Mouse (Mus musculus): Measurements from ENCODE around the gene Kif26a. TPM values are rescaled to one million over a fixed set of nuclear protein-coding genes. Genes with fewer than 3 reads are reported as not detected.
A peak's percentile ranks its signal among the peaks of the same experiment; 100 is the strongest.

The Kif26a gene
- polyA plus RNA-seq, 1 experiment from 2014 or later, result 4.4 TPM

- H3K4me2 ChIP-seq (ENCODE audit: low read depth, low read length), result no peak overlapping the region
- no peaks in the 10 kb centered on the region; the same call in 1 of the 2 replicates for H3K27me3 ChIP-seq (ENCODE audit: control insufficient read depth, insufficient read depth, low read length)
- 87% methylated on average over 9 of the region's 9 CpGs for WGBS
- H3K4me3 ChIP-seq (ENCODE audit: low read depth, low read length), result no peak overlapping the region
- no peak for ATAC-seq (ENCODE audit: low read depth)
- H3K4me1 ChIP-seq (ENCODE audit: control insufficient read depth, insufficient read depth, low read length), result no peaks in the 10 kb centered on the region
- H3K9ac ChIP-seq (replicated peaks; ENCODE audit: low read depth, low read length), result no peak overlapping the region
- no peaks in the 10 kb centered on the region for H3K9me3 ChIP-seq (ENCODE audit: control insufficient read depth, low read length)
- H3K36me3 ChIP-seq (ENCODE audit: control insufficient read depth, insufficient read depth, low read length), result no peaks in the 10 kb centered on the region
- no peak overlapping the region for H3K27ac ChIP-seq (ENCODE audit: low read depth, low read length)
These were observed 36.3 kb upstream of the Kif26a start for GRCm38 (mm10) chr12:112109701-112110100.

GRCm38 (mm10) chr12:112111323-112111722 is 34.7 kb upstream of the Kif26a start:
- no peaks in the 10 kb centered on the region; the same call in 1 of the 2 replicates for H3K27me3 ChIP-seq (ENCODE audit: control insufficient read depth, insufficient read depth, low read length)
- ATAC-seq (ENCODE audit: low read depth), result no peak

GRCm38 (mm10) chr12:112112235-112112634 is 33.8 kb upstream of the Kif26a start:
- 93% methylated on average over 6 of the region's 6 CpGs for WGBS

More at GRCm38 (mm10) chr12:112111323-112111722, 34.7 kb upstream of the Kif26a start:
- Histone ChIP-seq H3K4me2 (ENCODE audit: low read depth, low read length) (no peak overlapping the region), H3K9ac (replicated peaks; ENCODE audit: low read depth, low read length) (no peak overlapping the region), H3K9me3 (ENCODE audit: control insufficient read depth, low read length) (no peaks in the 10 kb centered on the region), H3K4me1 (ENCODE audit: control insufficient read depth, insufficient read depth, low read length) (no peaks in the 10 kb centered on the region), H3K4me3 (ENCODE audit: low read depth, low read length) (no peak overlapping the region), H3K27ac (ENCODE audit: low read depth, low read length) (no peak overlapping the region), H3K36me3 (ENCODE audit: control insufficient read depth, insufficient read depth, low read length) (no peaks in the 10 kb centered on the region)
- WGBS, result 79% methylated on average over 5 of the region's 5 CpGs

GRCm38 (mm10) chr12:112112686-112113396 is 33.2 kb upstream of the Kif26a start:
- H3K4me1 ChIP-seq (ENCODE audit: control insufficient read depth, insufficient read depth, low read length), result no peaks in the 10 kb centered on the region
- WGBS, result 22% methylated on average over 13 of the region's 13 CpGs
- no peak for ATAC-seq (ENCODE audit: low read depth)
- H3K27me3 ChIP-seq (ENCODE audit: control insufficient read depth, insufficient read depth, low read length), result no peaks in the 10 kb centered on the region
- no peak overlapping the region for H3K4me2 ChIP-seq (ENCODE audit: low read depth, low read length)
- H3K36me3 ChIP-seq (ENCODE audit: control insufficient read depth, insufficient read depth, low read length), result no peaks in the 10 kb centered on the region
- H3K9me3 ChIP-seq (ENCODE audit: control insufficient read depth, low read length), result no peaks in the 10 kb centered on the region
- no peak overlapping the region for H3K4me3 ChIP-seq (ENCODE audit: low read depth, low read length)
- no peak overlapping the region for H3K9ac ChIP-seq (replicated peaks; ENCODE audit: low read depth, low read length)
- H3K27ac ChIP-seq (ENCODE audit: low read depth, low read length), result no peak overlapping the region

More at GRCm38 (mm10) chr12:112112235-112112634, 33.8 kb upstream of the Kif26a start:
- Histone ChIP-seq H3K27me3 (ENCODE audit: control insufficient read depth, insufficient read depth, low read length) (no peaks in the 10 kb centered on the region; the same call in 1 of the 2 replicates), H3K4me1 (ENCODE audit: control insufficient read depth, insufficient read depth, low read length) (no peaks in the 10 kb centered on the region), H3K9ac (replicated peaks; ENCODE audit: low read depth, low read length) (no peak overlapping the region), H3K27ac (ENCODE audit: low read depth, low read length) (no peak overlapping the region), H3K4me3 (ENCODE audit: low read depth, low read length) (no peak overlapping the region), H3K4me2 (ENCODE audit: low read depth, low read length) (no peak overlapping the region), H3K36me3 (ENCODE audit: control insufficient read depth, insufficient read depth, low read length) (no peaks in the 10 kb centered on the region), H3K9me3 (ENCODE audit: control insufficient read depth, low read length) (no peaks in the 10 kb centered on the region)
- no peak for ATAC-seq (ENCODE audit: low read depth)

GRCm38 (mm10) chr12:112113710-112114109 is 32.3 kb upstream of the Kif26a start:
- Histone ChIP-seq H3K36me3 (ENCODE audit: control insufficient read depth, insufficient read depth, low read length) (no peaks in the 10 kb centered on the region), H3K4me1 (ENCODE audit: control insufficient read depth, insufficient read depth, low read length) (no peaks in the 10 kb centered on the region), H3K27me3 (ENCODE audit: control insufficient read depth, insufficient read depth, low read length) (no peaks in the 10 kb centered on the region), H3K4me3 (ENCODE audit: low read depth, low read length) (no peak overlapping the region), H3K27ac (ENCODE audit: low read depth, low read length) (no peak overlapping the region), H3K9ac (replicated peaks; ENCODE audit: low read depth, low read length) (no peak overlapping the region), H3K4me2 (ENCODE audit: low read depth, low read length) (no peak overlapping the region), H3K9me3 (ENCODE audit: control insufficient read depth, low read length) (no peaks in the 10 kb centered on the region)
- WGBS, result 12% methylated on average over 7 of the region's 7 CpGs
- ATAC-seq (ENCODE audit: low read depth), result peak; percentile 57

- Histone ChIP-seq H3K4me2 (ENCODE audit: low read depth, low read length) (no peak overlapping the region), H3K27me3 (ENCODE audit: control insufficient read depth, insufficient read depth, low read length) (no peaks in the 10 kb centered on the region), H3K9ac (replicated peaks; ENCODE audit: low read depth, low read length) (no peak overlapping the region), H3K27ac (ENCODE audit: low read depth, low read length) (no peak overlapping the region), H3K4me1 (ENCODE audit: control insufficient read depth, insufficient read depth, low read length) (no peaks in the 10 kb centered on the region), H3K4me3 (ENCODE audit: low read depth, low read length) (no peak overlapping the region), H3K36me3 (ENCODE audit: control insufficient read depth, insufficient read depth, low read length) (no peaks in the 10 kb centered on the region), H3K9me3 (ENCODE audit: control insufficient read depth, low read length) (no peaks in the 10 kb centered on the region)
- 86% methylated on average over 5 of the region's 5 CpGs for WGBS
- ATAC-seq (ENCODE audit: low read depth), result no peak
These were observed 29.0 kb upstream of the Kif26a start for GRCm38 (mm10) chr12:112117006-112117405.

- WGBS, result 86% methylated on average over 7 of the region's 7 CpGs
- no peaks in the 10 kb centered on the region for H3K36me3 ChIP-seq (ENCODE audit: control insufficient read depth, insufficient read depth, low read length)
These were observed 28.4 kb upstream of the Kif26a start for GRCm38 (mm10) chr12:112117649-112118048.

GRCm38 (mm10) chr12:112121188-112121587 is 24.8 kb upstream of the Kif26a start:
- no peak overlapping the region for H3K4me3 ChIP-seq (ENCODE audit: low read depth, low read length)
- WGBS, result 79% methylated on average over 3 of the region's 3 CpGs
- H3K9me3 ChIP-seq (ENCODE audit: control insufficient read depth, low read length), result no peaks in the 10 kb centered on the region
- no peaks in the 10 kb centered on the region for H3K36me3 ChIP-seq (ENCODE audit: control insufficient read depth, insufficient read depth, low read length)
- H3K4me2 ChIP-seq (ENCODE audit: low read depth, low read length), result no peak overlapping the region
- no peaks in the 10 kb centered on the region for H3K4me1 ChIP-seq (ENCODE audit: control insufficient read depth, insufficient read depth, low read length)
- ATAC-seq (ENCODE audit: low read depth), result no peak
- no peak overlapping the region for H3K9ac ChIP-seq (replicated peaks; ENCODE audit: low read depth, low read length)
- no peak overlapping the region for H3K27ac ChIP-seq (ENCODE audit: low read depth, low read length)
- H3K27me3 ChIP-seq (ENCODE audit: control insufficient read depth, insufficient read depth, low read length), result no peaks in the 10 kb centered on the region

More at GRCm38 (mm10) chr12:112117649-112118048, 28.4 kb upstream of the Kif26a start:
- Histone ChIP-seq H3K27me3 (ENCODE audit: control insufficient read depth, insufficient read depth, low read length) (no peaks in the 10 kb centered on the region), H3K4me1 (ENCODE audit: control insufficient read depth, insufficient read depth, low read length) (no peaks in the 10 kb centered on the region), H3K27ac (ENCODE audit: low read depth, low read length) (no peak overlapping the region), H3K9me3 (ENCODE audit: control insufficient read depth, low read length) (no peaks in the 10 kb centered on the region), H3K4me2 (ENCODE audit: low read depth, low read length) (no peak overlapping the region), H3K4me3 (ENCODE audit: low read depth, low read length) (no peak overlapping the region), H3K9ac (replicated peaks; ENCODE audit: low read depth, low read length) (no peak overlapping the region)
- no peak for ATAC-seq (ENCODE audit: low read depth)

GRCm38 (mm10) chr12:112125903-112126302 is 20.1 kb upstream of the Kif26a start:
- no peaks in the 10 kb centered on the region for H3K36me3 ChIP-seq (ENCODE audit: control insufficient read depth, insufficient read depth, low read length)
- H3K27me3 ChIP-seq (ENCODE audit: control insufficient read depth, insufficient read depth, low read length), result peaks cover 3% of the 10 kb centered on the region
- no peak overlapping the region for H3K4me2 ChIP-seq (ENCODE audit: low read depth, low read length)
- H3K4me1 ChIP-seq (ENCODE audit: control insufficient read depth, insufficient read depth, low read length), result peaks cover 2% of the 10 kb centered on the region; the same call in 1 of the 2 replicates
- WGBS, result 88% methylated on average over 14 of the region's 14 CpGs
- H3K9ac ChIP-seq (replicated peaks; ENCODE audit: low read depth, low read length), result no peak overlapping the region
- no peaks in the 10 kb centered on the region for H3K9me3 ChIP-seq (ENCODE audit: control insufficient read depth, low read length)
- ATAC-seq (ENCODE audit: low read depth), result no peak
- no peak overlapping the region for H3K27ac ChIP-seq (ENCODE audit: low read depth, low read length)
- H3K4me3 ChIP-seq (ENCODE audit: low read depth, low read length), result no peak overlapping the region
